Mouse (Mus musculus): Measurements from ENCODE around the gene Rnf2. TPM values are rescaled to one million over a fixed set of nuclear protein-coding genes. Genes with fewer than 3 reads are reported as not detected.

Rnf2 gene
- polyA plus RNA-seq (2015; fragmentation: Nextera tagmentation; extraction: Ambion mirVana) = 57.6 and 64.7 TPM in 2 replicates

- under 1% methylated on average over 85 of the region's 90 CpGs for WGBS
- ATAC-seq (replicated peaks; ENCODE audit: extremely low read depth, insufficient read depth, low FRiP score) = peak; percentile 98
- H3K4me2 ChIP-seq (ENCODE audit: low read depth, low read length) = peak within 1 kb of the TSS; percentile 75
Measured at GRCm38 (mm10) chr1:151500531-151501361, at the start of gene Rnf2. Rnf2 (minus strand) TSS chr1:151500955.

DNA sequence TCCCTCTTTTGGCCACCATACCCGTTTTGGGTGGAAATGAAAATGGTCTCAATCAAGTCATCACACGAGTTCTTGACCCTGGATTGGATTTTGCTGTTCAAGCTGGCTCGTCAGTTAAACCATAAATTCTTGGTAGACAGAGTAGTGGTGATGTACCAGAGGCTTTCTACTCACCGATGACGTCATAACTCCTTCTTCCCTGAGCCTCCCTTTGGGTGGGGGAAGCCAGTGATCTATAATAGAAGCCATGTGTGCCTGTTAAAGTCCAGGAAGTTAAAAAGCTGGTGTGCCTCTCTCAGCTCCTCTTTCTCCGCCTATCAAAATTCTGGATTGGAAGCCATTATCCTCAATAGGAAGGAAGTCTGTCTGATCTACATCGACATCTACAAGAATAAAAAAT is 49.0 kb upstream of the Rnf2 start:
- H3K27me3 ChIP-seq (ENCODE audit: control insufficient read depth, insufficient read depth, low read length) = no peaks in the 10 kb centered on the region
- no peaks in the 10 kb centered on the region; the same call in 1 of the 2 replicates for H3K4me1 ChIP-seq (ENCODE audit: control insufficient read depth, insufficient read depth, low read length)
- ATAC-seq (replicated peaks; ENCODE audit: extremely low read depth, insufficient read depth, low FRiP score) = no peak
- H3K4me2 ChIP-seq (ENCODE audit: low read depth, low read length) = no peak overlapping the region
- no peaks in the 10 kb centered on the region for H3K9me3 ChIP-seq (replicated peaks; ENCODE audit: control insufficient read depth, low read length)
- H3K9ac ChIP-seq (ENCODE audit: low read length) = no peak overlapping the region
- no peak overlapping the region for H3K4me3 ChIP-seq (ENCODE audit: low read length)
- H3K36me3 ChIP-seq (ENCODE audit: control insufficient read depth, insufficient read depth) = no peaks in the 10 kb centered on the region
- WGBS = 71% methylated on average over 7 of the region's 7 CpGs
- no peak overlapping the region for H3K27ac ChIP-seq (ENCODE audit: low read length)

More at GRCm38 (mm10) chr1:151500531-151501361, at the start of gene Rnf2:
- Histone ChIP-seq H3K9ac (ENCODE audit: low read length) (peak within 1 kb of the TSS; percentile 99), H3K9me3 (replicated peaks; ENCODE audit: control insufficient read depth, low read length) (no peaks in the 10 kb centered on the region), H3K4me1 (ENCODE audit: control insufficient read depth, insufficient read depth, low read length) (peaks cover 20% of the 10 kb centered on the region), H3K27me3 (ENCODE audit: control insufficient read depth, insufficient read depth, low read length) (no peaks in the 10 kb centered on the region), H3K4me3 (ENCODE audit: low read length) (peak within 1 kb of the TSS; percentile 80), H3K36me3 (ENCODE audit: control insufficient read depth, insufficient read depth) (no peaks in the 10 kb centered on the region), H3K27ac (ENCODE audit: low read length) (peak within 1 kb of the TSS; percentile 99)

DNA sequence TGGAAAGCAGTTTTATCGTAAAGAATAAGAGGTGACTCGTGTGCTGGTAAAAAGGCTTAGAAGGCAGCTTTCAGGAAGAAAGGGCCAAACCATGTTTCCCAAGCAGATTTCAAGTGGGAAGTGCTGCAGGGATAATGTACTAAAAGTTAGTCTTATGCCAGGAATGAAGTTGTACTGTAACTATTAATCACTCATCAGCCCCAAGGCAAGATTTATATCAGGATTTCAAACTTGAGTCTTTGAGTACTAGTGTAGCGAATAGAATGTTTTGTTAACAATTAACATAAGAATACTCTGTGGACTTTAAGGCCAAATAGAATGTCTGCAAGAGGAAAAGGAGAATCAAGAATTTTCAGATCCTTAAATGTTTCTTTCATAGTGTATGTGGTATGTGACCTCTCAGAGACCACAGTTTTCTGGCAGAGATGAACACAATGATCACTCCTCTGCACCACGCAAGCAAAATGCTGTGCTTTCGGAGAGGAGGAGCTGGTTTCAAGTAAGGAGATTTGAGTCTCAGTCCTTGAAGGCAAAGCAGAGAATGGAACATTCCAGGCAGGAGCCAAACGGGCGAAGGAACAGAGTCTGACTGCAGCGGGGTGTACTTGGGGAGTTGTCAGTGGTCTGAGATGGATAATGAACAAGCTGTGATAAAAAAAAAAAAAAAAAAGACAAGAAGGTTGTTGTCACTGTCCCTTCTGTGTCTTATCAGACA is 48.3 kb upstream of the Rnf2 start:
- Histone ChIP-seq H3K4me3 (ENCODE audit: low read length) (no peak overlapping the region), H3K27ac (ENCODE audit: low read length) (no peak overlapping the region), H3K36me3 (ENCODE audit: control insufficient read depth, insufficient read depth) (no peaks in the 10 kb centered on the region), H3K27me3 (ENCODE audit: control insufficient read depth, insufficient read depth, low read length) (no peaks in the 10 kb centered on the region), H3K9me3 (replicated peaks; ENCODE audit: control insufficient read depth, low read length) (no peaks in the 10 kb centered on the region), H3K4me1 (ENCODE audit: control insufficient read depth, insufficient read depth, low read length) (no peaks in the 10 kb centered on the region; the same call in 1 of the 2 replicates), H3K9ac (ENCODE audit: low read length) (no peak overlapping the region), H3K4me2 (ENCODE audit: low read depth, low read length) (no peak overlapping the region)
- WGBS = 60% methylated on average over 8 of the region's 8 CpGs
- ATAC-seq (replicated peaks; ENCODE audit: extremely low read depth, insufficient read depth, low FRiP score) = no peak

DNA sequence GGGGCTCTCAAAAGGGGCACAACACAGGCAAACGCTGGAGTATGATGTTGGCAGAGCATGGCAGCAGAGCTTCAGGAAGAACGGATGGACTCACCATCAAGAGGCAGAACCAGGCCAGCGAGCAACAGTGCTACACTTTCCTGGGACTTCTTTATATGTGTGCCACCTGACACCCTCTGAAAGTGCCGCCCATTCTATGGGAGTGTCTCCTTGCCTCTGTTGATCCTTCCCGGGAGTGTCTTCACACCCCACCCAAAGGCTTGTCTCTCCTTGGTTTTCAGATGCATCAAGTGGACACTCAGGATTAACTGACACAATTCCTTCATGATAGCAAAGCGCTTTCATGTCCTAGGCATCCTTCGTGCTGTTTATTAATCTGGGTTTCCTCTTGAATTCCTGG is 44.8 kb upstream of the Rnf2 start:
- Histone ChIP-seq H3K4me2 (ENCODE audit: low read depth, low read length) (no peak overlapping the region), H3K27ac (ENCODE audit: low read length) (no peak overlapping the region), H3K27me3 (ENCODE audit: control insufficient read depth, insufficient read depth, low read length) (no peaks in the 10 kb centered on the region), H3K36me3 (ENCODE audit: control insufficient read depth, insufficient read depth) (no peaks in the 10 kb centered on the region), H3K9ac (ENCODE audit: low read length) (no peak overlapping the region), H3K9me3 (replicated peaks; ENCODE audit: control insufficient read depth, low read length) (no peaks in the 10 kb centered on the region), H3K4me3 (ENCODE audit: low read length) (no peak overlapping the region), H3K4me1 (ENCODE audit: control insufficient read depth, insufficient read depth, low read length) (no peaks in the 10 kb centered on the region; the same call in 1 of the 2 replicates)
- WGBS = 75% methylated on average over 7 of the region's 7 CpGs
- ATAC-seq (replicated peaks; ENCODE audit: extremely low read depth, insufficient read depth, low FRiP score) = no peak

GRCm38 (mm10) chr1:151544581-151544980 is 43.8 kb upstream of the Rnf2 start:
- H3K4me1 ChIP-seq (ENCODE audit: control insufficient read depth, insufficient read depth, low read length) = no peaks in the 10 kb centered on the region; the same call in 1 of the 2 replicates
- no peak overlapping the region for H3K4me3 ChIP-seq (ENCODE audit: low read length)
- H3K9ac ChIP-seq (ENCODE audit: low read length) = no peak overlapping the region
- no peak overlapping the region for H3K27ac ChIP-seq (ENCODE audit: low read length)
- H3K36me3 ChIP-seq (ENCODE audit: control insufficient read depth, insufficient read depth) = no peaks in the 10 kb centered on the region
- no peaks in the 10 kb centered on the region for H3K9me3 ChIP-seq (replicated peaks; ENCODE audit: control insufficient read depth, low read length)
- WGBS = 79% methylated on average over 3 of the region's 3 CpGs
- H3K4me2 ChIP-seq (ENCODE audit: low read depth, low read length) = no peak overlapping the region
- H3K27me3 ChIP-seq (ENCODE audit: control insufficient read depth, insufficient read depth, low read length) = no peaks in the 10 kb centered on the region
- ATAC-seq (replicated peaks; ENCODE audit: extremely low read depth, insufficient read depth, low FRiP score) = no peak

- Histone ChIP-seq H3K27me3 (ENCODE audit: control insufficient read depth, insufficient read depth, low read length) (no peaks in the 10 kb centered on the region), H3K4me3 (ENCODE audit: low read length) (no peak overlapping the region), H3K9me3 (replicated peaks; ENCODE audit: control insufficient read depth, low read length) (no peaks in the 10 kb centered on the region), H3K36me3 (ENCODE audit: control insufficient read depth, insufficient read depth) (no peaks in the 10 kb centered on the region), H3K4me1 (ENCODE audit: control insufficient read depth, insufficient read depth, low read length) (no peaks in the 10 kb centered on the region; the same call in 1 of the 2 replicates), H3K27ac (ENCODE audit: low read length) (no peak overlapping the region), H3K9ac (ENCODE audit: low read length) (no peak overlapping the region), H3K4me2 (ENCODE audit: low read depth, low read length) (no peak overlapping the region)
- 73% methylated on average over 6 of the region's 6 CpGs for WGBS
- no peak for ATAC-seq (replicated peaks; ENCODE audit: extremely low read depth, insufficient read depth, low FRiP score)
Measured at GRCm38 (mm10) chr1:151543796-151544477, 43.2 kb upstream of the Rnf2 start.

DNA sequence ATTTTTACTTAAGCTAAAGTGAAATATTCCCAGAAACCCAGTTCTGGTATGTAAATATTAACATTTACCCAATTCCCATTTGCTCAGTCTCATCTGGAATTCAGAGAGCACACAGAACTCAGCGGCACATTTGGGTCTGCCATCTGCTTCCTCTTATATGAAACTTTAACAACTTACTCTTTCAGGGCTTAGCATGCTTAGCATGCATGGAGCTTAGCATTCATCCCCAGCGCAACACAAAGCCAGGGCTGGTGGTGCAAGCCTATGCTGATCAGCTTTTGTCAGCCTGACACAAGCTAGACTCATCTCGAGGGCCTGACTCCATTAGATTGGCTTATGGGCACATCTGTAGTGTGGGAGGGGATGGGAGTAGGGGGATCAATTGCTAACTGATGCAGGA is 25.9 kb upstream of the Rnf2 start:
- ATAC-seq (replicated peaks; ENCODE audit: extremely low read depth, insufficient read depth, low FRiP score) = no peak
- 88% methylated on average over 3 of the region's 3 CpGs for WGBS

GRCm38 (mm10) chr1:151517571-151518250 is 17.0 kb upstream of the Rnf2 start:
- no peak overlapping the region for H3K9ac ChIP-seq (ENCODE audit: low read length)
- H3K27ac ChIP-seq (ENCODE audit: low read length) = no peak overlapping the region
- no peak overlapping the region for H3K4me2 ChIP-seq (ENCODE audit: low read depth, low read length)
- H3K36me3 ChIP-seq (ENCODE audit: control insufficient read depth, insufficient read depth) = no peaks in the 10 kb centered on the region
- no peak for ATAC-seq (replicated peaks; ENCODE audit: extremely low read depth, insufficient read depth, low FRiP score)
- no peak overlapping the region for H3K4me3 ChIP-seq (ENCODE audit: low read length)
- no peaks in the 10 kb centered on the region for H3K27me3 ChIP-seq (ENCODE audit: control insufficient read depth, insufficient read depth, low read length)
- peaks cover 11% of the 10 kb centered on the region for H3K4me1 ChIP-seq (ENCODE audit: control insufficient read depth, insufficient read depth, low read length)
- peaks cover 2% of the 10 kb centered on the region; the same call in 1 of the 2 replicates for H3K9me3 ChIP-seq (replicated peaks; ENCODE audit: control insufficient read depth, low read length)
- WGBS = 84% methylated on average over 12 of the region's 15 CpGs

More for the DNA sequence above, 25.9 kb upstream of the Rnf2 start:
- Histone ChIP-seq H3K4me1 (ENCODE audit: control insufficient read depth, insufficient read depth, low read length) (no peaks in the 10 kb centered on the region), H3K4me2 (ENCODE audit: low read depth, low read length) (no peak overlapping the region), H3K27ac (ENCODE audit: low read length) (no peak overlapping the region), H3K9ac (ENCODE audit: low read length) (no peak overlapping the region), H3K27me3 (ENCODE audit: control insufficient read depth, insufficient read depth, low read length) (no peaks in the 10 kb centered on the region), H3K4me3 (ENCODE audit: low read length) (no peak overlapping the region), H3K9me3 (replicated peaks; ENCODE audit: control insufficient read depth, low read length) (peaks cover 4% of the 10 kb centered on the region; the same call in 1 of the 2 replicates), H3K36me3 (ENCODE audit: control insufficient read depth, insufficient read depth) (no peaks in the 10 kb centered on the region)
